Mouse (Mus musculus): Measurements from ENCODE around the gene Cyfip1. TPM values are rescaled to one million over a fixed set of nuclear protein-coding genes. Genes with fewer than 3 reads are reported as not detected.
A peak's percentile ranks its signal among the peaks of the same experiment; 100 is the strongest.

Cyfip1 gene
- polyA plus RNA-seq, 1 experiment from 2014 or later: 87.9 TPM

DNA sequence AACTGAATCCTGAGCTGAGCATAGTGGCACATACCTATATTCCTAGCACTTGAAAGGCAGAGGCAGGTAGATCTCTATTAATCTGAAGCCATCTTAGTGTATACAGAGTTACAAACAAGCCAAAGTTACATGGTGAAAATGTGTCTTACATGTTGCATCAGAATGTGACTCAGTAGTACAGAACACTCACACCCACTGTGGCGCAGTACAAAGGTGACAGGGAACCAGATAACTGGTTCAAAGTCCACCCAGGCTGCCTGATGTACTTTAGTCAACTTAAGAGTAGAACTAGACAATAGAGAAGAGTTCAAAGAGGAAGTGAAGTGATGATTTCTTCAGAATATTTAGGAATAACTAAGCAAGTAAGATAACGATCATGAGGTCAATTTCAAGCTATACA is 93.5 kb downstream of the Cyfip1 start:
- Histone ChIP-seq H3K27ac (ENCODE audit: low read depth, low read length) (no peak overlapping the region), H3K9me3 (ENCODE audit: control insufficient read depth, low read length) (no peaks in the 10 kb centered on the region), H3K4me3 (ENCODE audit: low read depth, low read length) (no peak overlapping the region), H3K36me3 (ENCODE audit: control insufficient read depth, insufficient read depth, low read length) (no peaks in the 10 kb centered on the region; the same call in 1 of the 2 replicates), H3K9ac (ENCODE audit: low read length) (no peak overlapping the region), H3K4me2 (ENCODE audit: low read depth) (no peak overlapping the region), H3K4me1 (ENCODE audit: control insufficient read depth, insufficient read depth, low read length) (no peaks in the 10 kb centered on the region), H3K27me3 (ENCODE audit: control insufficient read depth, insufficient read depth, low read length) (no peaks in the 10 kb centered on the region)
- WGBS: 96% methylated on average over 2 of the region's 2 CpGs
- ATAC-seq (ENCODE audit: insufficient read depth, low FRiP score, low TSS enrichment) (no peak), DNase-seq (ENCODE audit: low spot score) (no peak)

DNA sequence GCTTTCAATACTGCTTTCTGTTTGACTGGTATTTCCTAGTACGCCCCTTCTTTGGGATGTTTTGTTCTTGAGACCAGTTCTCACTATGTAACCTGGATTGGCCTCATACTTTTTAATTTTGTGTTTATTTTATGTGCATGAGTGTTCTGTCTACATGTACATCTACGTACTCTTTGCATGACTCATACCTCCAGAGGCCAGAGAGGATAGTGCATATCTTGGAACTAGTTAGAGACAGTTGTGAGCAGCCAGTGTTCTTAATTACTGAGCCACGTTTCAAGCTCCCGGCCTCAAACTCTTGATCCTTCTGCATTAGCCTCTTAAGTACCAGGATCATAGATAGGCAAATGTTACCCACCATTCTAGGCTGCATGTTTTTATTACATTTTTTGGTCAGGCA is 96.8 kb downstream of the Cyfip1 start:
- H3K27me3 ChIP-seq (ENCODE audit: control insufficient read depth, insufficient read depth, low read length): no peaks in the 10 kb centered on the region
- no peak overlapping the region for H3K27ac ChIP-seq (ENCODE audit: low read depth, low read length)
- no peaks in the 10 kb centered on the region for H3K9me3 ChIP-seq (ENCODE audit: control insufficient read depth, low read length)
- 96% methylated on average over 4 of the region's 4 CpGs for WGBS
- no peak overlapping the region for H3K4me2 ChIP-seq (ENCODE audit: low read depth)
- no peak for ATAC-seq (ENCODE audit: insufficient read depth, low FRiP score, low TSS enrichment)
- H3K9ac ChIP-seq (ENCODE audit: low read length): no peak overlapping the region
- H3K4me1 ChIP-seq (ENCODE audit: control insufficient read depth, insufficient read depth, low read length): no peaks in the 10 kb centered on the region
- H3K36me3 ChIP-seq (ENCODE audit: control insufficient read depth, insufficient read depth, low read length): no peaks in the 10 kb centered on the region
- no peak for DNase-seq (ENCODE audit: low spot score)
- no peak overlapping the region for H3K4me3 ChIP-seq (ENCODE audit: low read depth, low read length)

DNA sequence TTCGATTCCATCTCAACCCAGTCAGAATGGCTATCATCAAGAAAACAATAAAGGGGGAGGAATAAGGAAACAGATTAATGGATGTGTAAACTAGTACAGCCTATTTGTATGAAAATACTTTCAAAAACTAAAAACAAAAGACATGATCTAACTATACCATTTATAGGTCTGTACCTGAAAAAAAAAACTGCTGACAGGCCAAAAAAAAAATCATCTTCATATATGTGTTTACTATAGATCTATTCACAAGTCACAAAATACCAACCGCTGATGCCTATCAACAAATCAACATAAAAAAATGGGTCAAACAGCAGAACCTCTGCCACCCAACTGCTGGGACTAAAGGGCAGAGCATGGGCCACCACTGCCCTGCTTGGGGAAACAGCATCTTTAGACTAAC is 114.5 kb downstream of the Cyfip1 start:
- H3K4me3 ChIP-seq (ENCODE audit: low read depth, low read length): no peak overlapping the region
- no peaks in the 10 kb centered on the region for H3K9me3 ChIP-seq (ENCODE audit: control insufficient read depth, low read length)
- no peaks in the 10 kb centered on the region for H3K4me1 ChIP-seq (ENCODE audit: control insufficient read depth, insufficient read depth, low read length)
- H3K9ac ChIP-seq (ENCODE audit: low read length): no peak overlapping the region
- no peaks in the 10 kb centered on the region for H3K36me3 ChIP-seq (ENCODE audit: control insufficient read depth, insufficient read depth, low read length)
- H3K27ac ChIP-seq (ENCODE audit: low read depth, low read length): no peak overlapping the region
- H3K27me3 ChIP-seq (ENCODE audit: control insufficient read depth, insufficient read depth, low read length): no peaks in the 10 kb centered on the region
- no peak overlapping the region for H3K4me2 ChIP-seq (ENCODE audit: low read depth)
- WGBS: 96% methylated on average over 2 of the region's 2 CpGs
- ATAC-seq (ENCODE audit: insufficient read depth, low FRiP score, low TSS enrichment): no peak
- no peak for DNase-seq (ENCODE audit: low spot score)

DNA sequence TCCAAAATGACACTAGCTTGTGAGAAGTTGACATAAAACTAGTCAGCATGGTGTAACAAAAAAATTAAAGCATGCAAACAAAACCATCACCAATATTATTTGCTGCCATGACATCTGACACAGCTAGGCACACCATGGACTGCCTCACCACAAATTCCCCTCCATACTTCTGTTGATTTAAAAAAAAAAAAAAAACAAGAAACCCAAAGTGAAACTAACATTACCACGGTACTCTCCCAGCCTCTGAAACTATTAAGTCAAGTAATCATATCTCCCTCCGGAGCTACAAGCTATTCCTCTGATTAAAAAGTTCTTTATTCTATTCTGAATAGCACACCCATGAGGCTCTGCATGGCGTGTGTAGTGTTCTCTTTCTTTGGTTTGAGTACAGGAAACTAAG is 115.6 kb downstream of the Cyfip1 start:
- no peaks in the 10 kb centered on the region for H3K36me3 ChIP-seq (ENCODE audit: control insufficient read depth, insufficient read depth, low read length)
- H3K27me3 ChIP-seq (ENCODE audit: control insufficient read depth, insufficient read depth, low read length): no peaks in the 10 kb centered on the region
- no peak overlapping the region for H3K27ac ChIP-seq (ENCODE audit: low read depth, low read length)
- H3K4me1 ChIP-seq (ENCODE audit: control insufficient read depth, insufficient read depth, low read length): no peaks in the 10 kb centered on the region
- DNase-seq (ENCODE audit: low spot score): no peak
- no peak overlapping the region for H3K4me2 ChIP-seq (ENCODE audit: low read depth)
- no peak overlapping the region for H3K9ac ChIP-seq (ENCODE audit: low read length)
- 93% methylated on average over 3 of the region's 3 CpGs for WGBS
- no peaks in the 10 kb centered on the region for H3K9me3 ChIP-seq (ENCODE audit: control insufficient read depth, low read length)
- H3K4me3 ChIP-seq (ENCODE audit: low read depth, low read length): no peak overlapping the region
- ATAC-seq (ENCODE audit: insufficient read depth, low FRiP score, low TSS enrichment): no peak

DNA sequence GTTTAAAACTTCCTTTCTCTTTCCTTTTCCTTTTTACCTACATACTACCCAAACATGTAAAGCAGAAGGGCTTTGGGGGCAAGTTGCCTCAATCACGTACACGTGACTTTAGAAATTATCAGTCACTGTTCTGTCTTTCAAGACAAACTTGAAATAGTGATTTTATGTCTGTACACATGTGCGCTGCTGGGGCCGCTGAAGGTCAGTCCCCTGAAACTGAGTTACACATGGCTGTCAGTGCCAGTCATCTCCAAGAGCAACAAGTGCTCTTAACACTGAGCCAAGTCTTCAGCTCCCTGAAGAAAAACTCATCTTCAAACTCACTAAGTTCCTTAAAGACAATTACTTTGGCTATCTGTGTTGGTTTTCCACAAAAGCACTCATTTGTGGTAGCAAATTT is 116.4 kb downstream of the Cyfip1 start:
- Histone ChIP-seq H3K27ac (ENCODE audit: low read depth, low read length) (no peak overlapping the region), H3K4me2 (ENCODE audit: low read depth) (no peak overlapping the region), H3K36me3 (ENCODE audit: control insufficient read depth, insufficient read depth, low read length) (no peaks in the 10 kb centered on the region), H3K9me3 (ENCODE audit: control insufficient read depth, low read length) (no peaks in the 10 kb centered on the region), H3K9ac (ENCODE audit: low read length) (no peak overlapping the region), H3K27me3 (ENCODE audit: control insufficient read depth, insufficient read depth, low read length) (no peaks in the 10 kb centered on the region), H3K4me1 (ENCODE audit: control insufficient read depth, insufficient read depth, low read length) (peaks cover 2% of the 10 kb centered on the region; the same call in 1 of the 2 replicates), H3K4me3 (ENCODE audit: low read depth, low read length) (no peak overlapping the region)
- DNase-seq (ENCODE audit: low spot score): no peak
- ATAC-seq (ENCODE audit: insufficient read depth, low FRiP score, low TSS enrichment): no peak
- WGBS: 95% methylated on average over 4 of the region's 4 CpGs

DNA sequence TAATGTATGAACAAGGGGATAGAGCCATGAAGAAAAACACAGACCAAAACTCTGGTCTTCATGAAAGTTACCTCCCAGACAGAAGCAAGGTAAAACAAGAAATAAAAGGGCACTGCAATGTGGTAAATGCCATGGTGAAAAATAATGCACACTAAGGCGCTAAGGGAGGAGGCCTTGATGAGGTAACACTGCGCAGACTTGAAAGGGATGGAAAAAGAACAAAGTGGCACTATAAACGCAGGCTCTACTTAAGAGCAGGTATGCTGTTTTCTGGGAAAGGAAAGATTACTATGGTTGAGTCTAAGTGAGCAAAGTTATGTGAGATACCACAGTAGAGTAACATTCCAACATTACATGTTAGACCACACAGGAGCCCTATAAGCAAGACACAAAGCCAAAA is 118.3 kb downstream of the Cyfip1 start:
- no peaks in the 10 kb centered on the region for H3K36me3 ChIP-seq (ENCODE audit: control insufficient read depth, insufficient read depth, low read length)
- 96% methylated on average over 3 of the region's 3 CpGs for WGBS
- ATAC-seq (ENCODE audit: insufficient read depth, low FRiP score, low TSS enrichment): no peak

DNA sequence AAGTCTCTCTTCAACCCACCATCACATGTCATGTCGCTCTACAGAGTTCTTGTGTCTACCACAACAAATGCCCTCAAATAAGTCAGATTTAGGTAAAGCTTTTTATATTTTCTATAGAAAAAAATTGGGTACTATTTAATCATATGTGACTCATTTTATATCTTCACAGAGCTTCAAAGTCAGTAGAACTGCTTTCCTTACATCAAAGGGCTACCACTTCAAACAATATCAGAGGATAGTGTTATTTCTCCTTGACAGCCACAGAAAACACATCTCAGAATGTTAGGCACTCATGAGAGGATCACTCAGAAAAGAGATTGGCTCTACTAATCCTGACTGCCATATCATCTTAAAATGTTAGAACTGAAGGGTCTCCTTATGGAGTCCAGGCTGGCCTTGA is 119.0 kb downstream of the Cyfip1 start:
- Histone ChIP-seq H3K9me3 (ENCODE audit: control insufficient read depth, low read length) (no peaks in the 10 kb centered on the region), H3K4me3 (ENCODE audit: low read depth, low read length) (no peak overlapping the region), H3K4me2 (ENCODE audit: low read depth) (no peak overlapping the region), H3K9ac (ENCODE audit: low read length) (no peak overlapping the region), H3K36me3 (ENCODE audit: control insufficient read depth, insufficient read depth, low read length) (no peaks in the 10 kb centered on the region), H3K4me1 (ENCODE audit: control insufficient read depth, insufficient read depth, low read length) (peaks cover 6% of the 10 kb centered on the region; the same call in 1 of the 2 replicates), H3K27ac (ENCODE audit: low read depth, low read length) (no peak overlapping the region), H3K27me3 (ENCODE audit: control insufficient read depth, insufficient read depth, low read length) (no peaks in the 10 kb centered on the region)
- ATAC-seq (ENCODE audit: insufficient read depth, low FRiP score, low TSS enrichment) (no peak), DNase-seq (ENCODE audit: low spot score) (no peak)
- 100% methylated on average over 1 of the region's 1 CpGs for WGBS

More for the DNA sequence above, 118.3 kb downstream of the Cyfip1 start:
- Histone ChIP-seq H3K4me3 (ENCODE audit: low read depth, low read length) (no peak overlapping the region), H3K4me1 (ENCODE audit: control insufficient read depth, insufficient read depth, low read length) (peaks cover 6% of the 10 kb centered on the region; the same call in 1 of the 2 replicates), H3K9ac (ENCODE audit: low read length) (no peak overlapping the region), H3K27ac (ENCODE audit: low read depth, low read length) (no peak overlapping the region), H3K9me3 (ENCODE audit: control insufficient read depth, low read length) (no peaks in the 10 kb centered on the region), H3K4me2 (ENCODE audit: low read depth) (no peak overlapping the region), H3K27me3 (ENCODE audit: control insufficient read depth, insufficient read depth, low read length) (no peaks in the 10 kb centered on the region)
- DNase-seq (ENCODE audit: low spot score): no peak

DNA sequence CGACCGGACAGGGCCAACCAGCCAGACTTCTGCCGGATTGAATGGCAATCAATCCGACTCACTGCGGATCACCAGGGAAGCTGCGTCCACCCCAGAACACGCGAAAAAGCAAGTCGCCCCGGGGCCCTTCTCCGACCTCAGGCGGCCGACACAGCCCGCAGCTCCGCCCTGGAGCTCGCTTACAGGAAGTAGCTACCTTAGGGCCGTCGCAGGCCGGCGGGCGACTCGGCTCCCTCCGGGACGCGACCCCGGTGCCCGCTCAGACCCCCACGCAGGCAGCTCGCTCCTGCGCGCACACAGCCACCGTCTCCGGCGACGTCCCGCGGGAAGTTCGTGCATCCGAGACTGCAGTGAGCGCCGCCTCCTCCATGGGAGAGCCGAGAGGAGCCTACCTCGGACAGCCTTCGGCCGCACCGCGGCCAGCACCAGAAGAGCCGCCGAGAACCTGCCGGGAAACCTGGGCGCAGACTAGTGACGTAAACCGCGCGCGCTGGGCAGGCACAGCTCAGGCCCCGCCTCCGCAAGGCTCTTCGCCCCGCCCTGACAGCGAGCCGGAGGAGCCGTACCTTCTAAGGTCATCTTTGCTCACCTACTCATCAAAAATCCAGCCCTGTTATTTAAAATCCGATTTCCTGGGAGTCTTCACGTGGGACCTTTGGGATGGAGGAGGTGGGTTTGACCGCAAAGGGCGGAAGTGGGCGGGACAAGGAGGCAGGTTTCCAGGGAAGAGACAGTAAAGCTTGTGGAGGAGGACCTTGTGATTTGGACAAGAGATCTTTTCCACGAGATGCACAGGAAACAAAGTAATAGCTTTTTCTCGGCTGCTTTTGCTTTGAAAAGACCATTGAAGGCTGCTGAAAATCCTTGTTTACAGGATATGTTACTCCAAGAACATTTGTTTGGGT is 120.7 kb downstream of the Cyfip1 start, which contains the start of gene Nipa2:
Gene Nipa2 (minus strand): TSS at position 473 of the 905 bp plus-strand sequence.
- DNase-seq (ENCODE audit: low spot score) (peak; percentile 93), ATAC-seq (ENCODE audit: insufficient read depth, low FRiP score, low TSS enrichment) (peak; percentile 98)
- Histone ChIP-seq H3K9ac (ENCODE audit: low read length) (peak within 1 kb of the TSS; percentile 93), H3K4me3 (ENCODE audit: low read depth, low read length) (peak within 1 kb of the TSS; percentile 92), H3K4me1 (ENCODE audit: control insufficient read depth, insufficient read depth, low read length) (peaks cover 6% of the 10 kb centered on the region; the same call in 1 of the 2 replicates), H3K4me2 (ENCODE audit: low read depth) (peak within 1 kb of the TSS; percentile 75), H3K9me3 (ENCODE audit: control insufficient read depth, low read length) (no peaks in the 10 kb centered on the region), H3K27me3 (ENCODE audit: control insufficient read depth, insufficient read depth, low read length) (no peaks in the 10 kb centered on the region), H3K27ac (ENCODE audit: low read depth, low read length) (peak within 1 kb of the TSS; percentile 85), H3K36me3 (ENCODE audit: control insufficient read depth, insufficient read depth, low read length) (no peaks in the 10 kb centered on the region)
- under 1% methylated on average over 70 of the region's 70 CpGs for WGBS
